Mouse (Mus musculus) liver (tissue): ENCODE measurements around the gene Slc4a5.
A peak's percentile ranks its signal among the peaks of the same experiment; 100 is the strongest.

Source experiments
- DNase-seq: peaks from one replicate; pipeline ENCODE4 v3.0.0-alpha.2; 2020; ENCODE audit warnings: mixed read lengths

Gene Slc4a5

DNA sequence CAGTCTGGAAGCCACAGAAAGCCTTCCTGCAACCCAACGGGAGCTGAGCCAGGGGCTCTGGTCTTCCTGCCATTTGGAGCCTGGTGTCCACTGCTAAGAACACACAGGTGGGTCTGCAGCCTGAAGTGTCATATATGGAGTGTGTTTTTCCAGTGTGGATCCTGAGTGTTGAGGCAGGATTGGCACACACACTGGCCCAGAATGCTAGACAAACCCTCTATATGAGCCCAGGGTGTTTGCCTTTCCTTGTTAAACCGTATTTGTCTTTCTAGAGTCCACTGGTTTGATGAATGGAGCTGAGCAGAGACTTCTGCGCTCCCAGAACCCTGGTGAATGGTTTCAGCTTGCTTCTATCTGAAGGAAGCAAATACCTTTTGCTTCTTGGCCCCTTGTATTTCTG is at the start of gene Slc4a5:
Gene Slc4a5, plus strand, starts transcription at position 15 of the 400 bp plus-strand sequence.
- DNase-seq, result no peak

DNA sequence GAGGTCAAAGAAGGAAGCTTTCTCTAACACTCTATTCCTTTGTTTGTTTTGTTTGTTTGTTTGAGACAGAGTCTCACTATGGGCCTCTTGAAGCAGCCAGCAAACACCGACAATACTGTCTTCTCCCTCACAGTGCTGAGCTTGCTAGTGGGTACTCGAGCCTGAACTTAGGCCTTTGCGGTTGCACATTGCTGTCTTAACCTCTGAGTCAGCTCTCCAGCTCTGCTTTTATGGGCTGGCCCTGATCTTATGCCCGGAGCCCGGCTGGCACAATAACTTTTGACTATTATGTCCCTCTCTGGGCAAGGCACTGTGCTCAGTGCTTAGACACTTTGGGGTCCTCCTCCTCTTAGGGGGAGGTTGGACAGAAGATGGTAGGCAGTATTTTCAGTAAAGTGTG is 49.8 kb upstream of the Slc4a5 start:
- no peak for DNase-seq

DNA sequence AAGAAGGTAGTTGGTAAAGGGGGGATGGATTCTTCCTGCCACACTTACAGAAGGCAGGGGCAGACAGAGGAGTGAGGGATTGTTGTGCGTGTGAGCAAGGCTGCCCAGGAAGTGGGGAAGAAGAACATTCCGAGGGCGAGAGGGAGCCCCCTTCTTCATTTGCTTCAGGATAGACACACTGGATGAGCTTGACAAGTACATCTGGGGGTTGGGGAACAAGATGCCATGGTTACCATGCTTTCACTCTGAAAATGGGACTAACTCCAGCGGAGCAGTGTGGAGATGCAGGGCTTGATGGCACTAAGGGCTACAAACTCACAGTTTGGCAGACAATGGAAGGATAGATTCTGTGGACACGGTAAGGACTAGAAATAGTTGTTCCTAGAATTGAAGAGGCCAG is 48.6 kb upstream of the Slc4a5 start:
- DNase-seq, result no peak

DNA sequence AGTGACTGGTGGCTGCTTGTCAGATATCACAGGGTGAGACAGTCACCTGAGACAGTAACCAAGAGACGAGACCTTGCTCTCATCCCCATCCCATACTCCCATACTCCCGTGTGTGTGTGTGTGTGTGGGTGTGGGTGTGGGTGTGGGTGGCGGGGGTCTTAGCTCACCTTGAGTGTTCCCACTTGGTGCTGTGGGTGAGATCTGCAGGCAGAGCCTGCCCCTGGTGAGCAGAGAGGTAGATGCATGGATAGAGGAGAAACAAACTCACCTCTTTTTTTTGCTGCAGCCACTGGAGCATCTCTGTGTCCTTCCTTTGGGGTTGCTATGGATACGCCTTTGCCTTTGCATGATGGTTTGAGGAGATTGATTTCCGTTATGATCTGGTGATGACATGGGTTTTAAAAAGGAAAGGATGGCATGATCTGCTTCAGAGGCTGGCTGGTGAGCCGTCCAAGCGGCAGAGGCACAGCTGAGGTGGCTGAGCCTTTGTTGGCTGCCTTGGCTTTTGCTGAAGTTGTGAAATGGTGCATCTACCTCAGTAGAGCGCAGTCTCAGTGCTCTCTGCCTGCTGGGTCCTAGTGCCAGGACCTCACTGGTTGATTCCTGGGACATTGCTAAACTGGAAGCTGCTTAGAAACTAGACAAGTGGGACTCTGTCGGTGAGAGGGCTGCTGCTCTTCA is 47.2 kb upstream of the Slc4a5 start:
- no peak for DNase-seq

DNA sequence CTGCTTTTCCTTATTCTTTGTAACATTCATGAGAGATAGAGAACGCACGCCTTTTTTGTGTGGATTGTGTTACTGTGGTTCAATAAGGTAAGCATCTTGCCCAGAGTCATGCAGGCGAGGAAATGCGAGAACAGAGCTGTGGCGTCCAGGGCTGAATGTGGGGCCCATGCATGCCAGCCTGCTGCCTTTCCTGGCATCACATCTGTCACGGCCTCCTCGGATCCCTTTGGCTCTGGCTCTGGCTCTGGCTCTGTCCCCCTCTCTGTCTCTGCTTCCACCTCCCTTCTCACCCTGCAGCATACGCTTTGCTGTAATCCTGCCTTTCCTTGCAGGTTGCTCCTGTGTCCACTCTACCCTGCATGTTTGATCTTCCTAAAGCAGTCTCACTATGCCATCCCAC is 43.6 kb upstream of the Slc4a5 start:
- DNase-seq, result no peak

DNA sequence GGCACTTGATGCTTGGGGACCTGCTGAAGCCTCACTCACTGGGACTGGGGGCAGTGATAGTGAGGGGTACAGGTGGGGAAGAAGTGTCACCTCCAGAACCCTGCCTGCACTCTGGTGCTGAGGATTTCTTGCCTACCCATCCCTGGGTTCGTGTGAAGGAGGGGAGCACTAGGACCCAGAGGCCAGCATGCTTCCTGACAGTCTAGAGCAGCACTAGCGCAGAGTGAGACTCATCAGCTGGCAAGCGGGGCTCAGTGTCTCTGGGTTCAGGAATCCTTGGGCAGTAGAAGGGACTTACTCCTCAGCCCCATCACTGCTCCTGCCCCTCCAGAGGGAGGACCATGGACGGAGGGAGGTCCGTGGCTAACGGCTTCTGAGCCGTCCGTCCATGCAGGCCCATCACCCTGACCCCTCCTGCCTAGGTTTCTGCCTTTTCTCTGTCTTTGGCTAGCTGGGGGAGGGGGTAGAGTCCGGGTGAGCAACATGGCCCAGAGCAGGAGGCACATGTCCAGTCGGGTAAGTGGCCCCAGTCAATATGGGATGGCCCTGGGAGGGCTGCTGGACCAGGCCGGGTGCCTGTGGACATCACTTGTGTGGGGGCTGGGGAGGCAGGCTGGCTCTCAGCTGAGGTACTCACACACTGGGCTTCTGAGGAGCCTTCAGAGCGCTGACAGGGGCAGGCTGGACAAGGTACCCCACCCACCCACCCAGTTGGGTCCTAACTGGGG is 40.1 kb upstream of the Slc4a5 start:
- DNase-seq, result no peak

DNA sequence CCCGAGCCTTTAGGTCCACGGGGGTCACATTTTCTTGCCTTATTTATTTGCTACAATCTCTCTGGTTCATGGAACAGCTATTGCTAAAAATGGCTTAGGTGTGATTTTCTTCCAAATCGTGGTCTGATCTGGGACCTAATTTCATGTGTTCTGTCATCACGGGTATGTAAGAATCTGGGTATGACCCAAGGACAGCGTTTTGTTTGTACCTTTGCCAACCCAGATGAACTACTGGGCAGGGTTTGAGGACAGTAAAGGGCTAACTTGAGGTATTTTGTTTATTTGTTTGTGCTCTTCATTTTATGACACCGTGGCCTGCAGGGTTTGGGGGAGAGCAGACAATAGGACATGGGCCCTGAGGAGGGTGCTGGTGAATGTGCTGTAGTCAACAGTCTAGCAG is 39.0 kb upstream of the Slc4a5 start:
- no peak for DNase-seq

DNA sequence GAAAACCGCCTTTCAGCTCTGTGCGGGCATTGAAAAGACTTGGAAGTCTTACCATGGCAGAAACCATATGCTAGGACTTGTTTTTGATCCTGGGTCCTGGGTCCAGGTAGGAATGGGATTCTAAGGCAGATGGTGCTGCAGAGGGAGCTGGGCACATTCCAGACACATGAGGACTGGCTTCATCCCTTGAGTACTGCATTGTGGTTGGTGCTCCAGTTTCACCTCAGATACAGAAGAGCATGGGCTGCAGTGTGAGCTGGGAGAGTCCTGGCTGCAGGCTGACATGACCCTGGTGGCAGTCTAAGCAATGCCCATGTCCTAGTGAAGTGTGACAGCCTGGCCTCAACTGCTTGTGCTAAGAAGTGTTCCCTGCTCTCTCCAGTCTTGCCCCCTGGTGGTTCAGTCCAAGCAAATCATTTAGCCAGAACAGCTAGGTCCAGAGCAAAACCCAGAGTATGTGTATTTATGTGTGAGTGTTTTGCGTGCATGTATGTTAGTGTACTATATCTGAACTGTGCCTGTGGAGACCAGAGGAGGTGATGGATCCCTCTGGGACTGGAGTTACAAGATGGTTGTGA is 34.7 kb upstream of the Slc4a5 start:
- DNase-seq, result no peak

DNA sequence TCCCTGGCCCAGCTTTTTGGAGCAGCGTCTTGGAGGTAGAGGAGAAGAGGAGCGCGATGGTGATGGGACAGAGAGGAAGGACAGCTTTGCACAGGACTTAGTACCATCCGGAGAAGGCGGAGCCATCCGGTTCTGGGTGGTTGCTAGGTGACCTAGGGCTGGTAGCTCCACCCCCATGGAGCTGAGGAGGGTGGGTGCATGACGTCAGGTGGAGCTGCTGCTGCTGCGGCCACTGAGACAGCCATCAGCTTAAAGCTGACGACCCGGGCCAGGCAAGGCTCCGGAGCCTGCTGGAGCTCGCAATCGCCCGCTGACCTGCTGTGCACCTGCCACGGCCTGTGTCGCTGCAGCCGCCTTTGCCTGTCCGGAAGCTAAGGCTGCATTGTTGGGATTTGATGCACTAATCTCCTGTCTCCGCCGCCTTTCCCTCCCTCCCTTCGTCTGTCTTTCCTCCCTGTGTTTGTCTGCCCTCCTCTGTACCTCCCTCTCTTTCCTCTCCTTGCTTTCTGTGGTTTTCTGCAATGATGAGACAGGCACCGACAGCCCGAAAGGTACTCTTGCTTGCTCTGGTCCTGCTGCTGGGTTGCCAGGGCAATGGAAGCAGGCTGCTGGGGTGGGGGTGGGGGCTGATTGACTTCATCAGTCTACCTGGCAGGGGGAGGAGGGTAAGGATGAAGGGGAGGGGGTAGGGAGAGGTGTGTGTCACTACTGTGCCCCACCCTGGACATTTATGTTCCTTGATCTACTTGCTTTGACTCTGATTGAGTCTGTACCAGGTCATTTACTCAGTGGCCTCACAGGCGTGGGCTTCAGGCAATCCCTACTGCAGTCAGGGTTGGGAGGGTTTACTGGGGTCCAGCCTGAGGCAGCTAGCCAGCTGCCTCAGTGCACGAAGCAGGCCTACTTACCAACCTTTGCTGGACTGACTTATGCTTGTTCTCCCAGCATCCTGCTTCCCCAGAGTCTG is 33.5 kb upstream of the Slc4a5 start:
- DNase-seq, result peak; percentile 59

DNA sequence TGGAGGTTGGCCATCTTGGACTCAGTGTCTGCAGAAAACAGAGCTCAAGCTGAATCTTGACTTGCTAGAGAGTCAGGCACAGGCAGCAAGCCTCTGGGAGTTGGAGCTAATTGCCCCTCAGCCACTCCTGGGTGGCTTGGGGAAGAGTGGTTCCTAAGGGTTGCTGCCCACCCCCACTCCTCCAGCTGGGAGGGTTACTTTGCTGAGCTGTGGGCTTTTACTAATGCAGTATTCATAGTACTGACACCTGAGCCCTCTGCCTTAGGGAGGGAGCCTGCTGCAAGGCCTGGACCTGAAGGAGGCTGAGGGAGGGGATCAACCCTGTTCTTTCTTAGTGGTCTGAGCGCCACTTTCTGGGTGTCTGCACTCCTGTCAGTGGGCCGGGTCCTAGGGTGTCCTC is 32.7 kb upstream of the Slc4a5 start:
- no peak for DNase-seq

DNA sequence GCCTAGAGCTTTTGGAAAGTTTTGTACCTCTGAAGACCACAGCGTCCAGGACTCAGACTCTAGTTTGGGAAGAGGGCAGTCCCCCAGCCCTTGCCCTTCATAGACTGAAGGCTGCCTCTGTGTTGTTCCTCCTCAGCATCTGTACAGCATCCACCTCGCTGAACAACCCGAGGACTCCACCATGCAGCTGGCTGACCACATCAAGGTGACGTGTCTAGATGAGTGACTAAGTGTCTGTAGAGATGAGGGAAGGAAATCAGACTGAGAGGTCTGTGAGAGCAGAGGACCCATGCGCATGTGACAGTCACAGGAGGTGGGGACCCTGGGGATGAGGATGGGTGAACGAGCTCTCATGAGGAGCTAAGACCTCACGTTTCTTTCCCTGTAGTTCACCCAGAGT is 26.1 kb upstream of the Slc4a5 start:
- DNase-seq, result no peak

DNA sequence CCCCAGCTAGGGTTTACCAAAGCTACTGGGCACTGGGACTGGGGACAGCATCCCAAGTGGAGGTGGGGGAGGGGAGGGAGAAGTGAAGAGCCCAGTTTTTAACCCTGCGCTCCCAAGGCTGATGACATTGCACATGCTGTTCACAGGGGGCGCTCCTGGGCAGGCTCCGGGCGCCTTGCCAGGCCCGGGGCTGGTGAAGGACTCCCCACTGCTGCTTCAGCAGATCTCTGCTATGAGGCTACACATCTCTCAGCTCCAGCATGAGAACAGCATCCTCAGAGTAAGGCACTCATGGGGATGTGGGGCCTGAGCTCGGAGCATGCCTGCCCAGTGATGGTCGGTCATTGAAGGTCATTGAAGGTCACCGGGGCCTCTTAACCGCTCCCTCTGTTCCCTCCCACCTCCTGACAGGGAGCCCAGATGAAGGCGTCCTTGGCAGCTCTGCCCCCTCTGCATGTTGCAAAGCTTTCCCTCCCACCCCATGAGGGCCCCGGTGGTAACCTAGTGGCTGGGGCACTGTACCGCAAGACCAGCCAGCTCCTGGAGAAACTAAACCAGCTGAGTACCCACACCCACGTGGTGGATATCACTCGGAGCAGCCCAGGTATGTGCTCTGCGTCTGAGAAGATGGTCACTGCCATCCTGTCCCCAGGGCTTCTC is 22.2 kb upstream of the Slc4a5 start:
- DNase-seq, result no peak

DNA sequence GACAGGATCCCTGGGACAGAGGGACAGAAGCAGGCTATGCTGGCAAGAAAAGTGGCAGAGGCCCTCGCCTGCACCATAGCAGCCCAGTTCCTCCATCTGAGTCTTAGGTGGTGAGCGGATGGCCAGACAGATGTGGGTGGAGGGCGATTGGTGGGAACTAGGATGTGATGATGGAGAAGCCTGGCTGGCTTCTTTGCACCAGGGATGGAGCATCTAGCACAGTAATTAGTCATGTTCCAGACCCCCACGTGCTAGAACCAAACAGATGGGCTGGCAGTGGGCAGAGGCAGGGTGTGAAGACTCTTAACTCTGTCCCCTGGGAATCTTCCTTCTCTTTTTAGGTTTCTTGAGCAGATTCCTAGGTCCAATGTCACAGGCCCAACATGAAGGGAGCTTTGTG is 16.3 kb upstream of the Slc4a5 start:
- DNase-seq, result no peak

DNA sequence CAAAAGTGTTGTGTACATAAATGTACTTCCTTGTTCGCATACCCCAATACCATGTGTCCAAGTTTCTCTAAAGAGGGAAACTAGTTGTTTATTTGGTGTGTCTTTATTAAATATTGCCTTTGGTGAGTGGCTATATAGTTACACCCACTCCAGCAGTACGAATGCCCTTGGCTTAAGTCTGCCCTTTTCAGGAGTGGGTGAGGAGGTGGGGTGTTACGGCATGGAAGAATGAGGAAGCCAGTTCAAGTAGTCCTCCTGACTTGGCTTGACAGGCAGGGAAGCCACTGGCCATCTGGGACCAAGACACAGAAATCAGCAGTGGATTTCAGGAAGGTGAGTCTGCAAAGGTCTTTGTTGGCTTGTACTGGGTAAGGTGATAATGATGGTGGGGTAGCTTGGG is 13.8 kb upstream of the Slc4a5 start:
- no peak for DNase-seq

DNA sequence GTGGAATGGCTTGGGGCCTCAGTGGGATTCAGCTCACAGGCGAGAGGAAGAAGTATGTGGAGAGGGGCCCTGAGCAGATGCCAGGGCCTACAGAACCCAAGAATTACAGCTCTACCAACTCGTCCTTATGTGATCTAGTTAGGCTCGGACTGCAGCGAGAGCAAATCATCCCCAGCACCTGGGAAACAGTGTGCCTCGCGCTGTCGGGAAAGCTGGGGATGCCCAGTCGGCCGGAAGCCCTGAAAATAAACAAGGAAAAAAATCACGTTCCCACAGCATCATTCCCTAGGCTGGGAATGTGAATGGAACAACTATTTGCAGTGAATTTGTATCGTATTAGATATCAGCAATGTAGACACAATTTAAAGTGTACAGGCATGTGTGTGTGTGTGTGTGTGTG is 13.3 kb upstream of the Slc4a5 start:
- DNase-seq, result no peak

DNA sequence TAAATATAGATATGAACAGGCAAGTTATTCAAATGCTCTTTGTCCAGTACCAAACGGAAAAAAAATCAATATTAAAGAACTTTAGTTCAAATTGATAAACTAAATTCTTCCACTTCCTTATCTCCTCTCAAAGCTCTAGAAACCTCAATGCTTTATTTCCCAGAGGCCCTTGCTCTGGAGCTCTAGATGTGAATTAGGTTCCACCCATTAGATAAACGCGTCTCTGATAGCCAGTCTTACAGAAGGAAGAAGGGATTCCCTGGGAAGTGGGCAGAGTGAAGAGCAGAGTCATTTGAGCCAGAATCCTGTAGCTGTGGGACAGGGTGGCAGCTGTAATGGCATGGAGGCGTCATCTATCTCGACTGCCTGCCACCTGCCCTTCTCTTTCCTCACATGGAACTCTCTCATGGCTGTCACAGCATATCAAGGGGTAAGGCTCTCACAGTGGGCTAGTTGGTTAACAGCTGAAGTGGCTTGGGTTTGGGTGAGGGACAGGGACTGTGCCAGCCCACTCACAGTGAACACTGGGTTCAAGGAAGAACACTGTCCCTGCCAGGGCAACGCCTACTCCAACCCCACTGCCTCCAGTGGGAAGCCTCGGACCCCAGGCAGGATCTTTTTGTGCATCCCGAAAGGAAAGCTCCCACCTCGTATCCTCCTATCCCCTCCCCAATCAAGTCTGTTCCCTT is 12.1 kb upstream of the Slc4a5 start:
- no peak for DNase-seq

DNA sequence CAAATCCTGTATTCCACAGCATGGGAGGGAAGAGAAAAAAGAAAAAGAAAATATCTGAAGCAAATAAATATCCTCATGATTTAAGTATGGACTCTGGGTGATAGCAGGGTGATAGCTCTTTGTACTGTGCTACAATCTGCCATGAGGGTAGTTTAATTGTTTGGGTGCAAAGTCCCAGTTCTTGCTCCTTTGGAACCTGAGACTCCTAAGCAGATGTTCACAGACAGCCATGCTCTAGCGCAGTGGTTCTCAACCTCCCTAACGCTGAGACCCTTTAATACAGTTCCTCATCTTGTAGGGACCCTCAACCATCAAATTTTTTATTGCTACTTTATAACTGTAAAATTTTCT is 11.6 kb upstream of the Slc4a5 start:
- DNase-seq, result no peak

DNA sequence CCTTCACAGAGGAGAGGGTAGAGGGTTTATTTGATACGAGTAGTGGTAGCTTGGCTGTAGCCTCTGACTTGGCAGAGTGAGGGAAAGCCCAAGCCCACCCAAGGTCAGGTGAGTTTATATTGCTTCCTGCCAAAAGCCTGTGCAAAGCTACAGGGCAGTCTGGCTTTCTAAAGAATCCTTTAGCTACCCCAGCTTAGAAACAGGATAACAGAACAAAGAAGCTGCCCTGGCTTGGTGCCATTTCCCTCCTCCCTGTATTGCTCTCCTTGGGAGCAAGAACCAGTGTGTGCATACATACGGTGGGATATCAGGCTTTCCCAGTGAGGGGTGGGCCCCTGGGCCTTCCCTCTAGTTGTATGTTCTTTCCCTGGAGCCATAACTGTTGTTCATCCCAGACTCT is 9.1 kb upstream of the Slc4a5 start:
- DNase-seq, result no peak

DNA sequence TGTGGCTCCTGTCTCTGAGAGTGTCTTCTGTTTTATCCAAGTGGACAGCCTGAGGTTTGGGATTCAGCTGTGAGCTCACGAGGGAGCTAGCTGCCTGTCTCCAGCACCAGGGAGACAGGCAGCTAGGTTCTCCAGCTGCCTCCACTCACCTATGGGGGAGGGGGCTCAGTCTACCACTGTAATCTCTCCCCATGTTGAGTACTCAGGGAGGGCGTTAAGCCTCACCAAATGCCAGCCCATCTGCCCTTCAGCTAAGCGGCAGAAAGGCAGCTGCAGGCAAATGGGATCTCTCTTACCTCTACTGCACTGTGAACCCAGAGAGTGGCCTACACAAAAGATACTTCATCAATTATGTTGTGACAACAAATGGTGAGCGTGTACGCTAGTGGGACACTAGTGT is 8.1 kb upstream of the Slc4a5 start:
- DNase-seq, result no peak

DNA sequence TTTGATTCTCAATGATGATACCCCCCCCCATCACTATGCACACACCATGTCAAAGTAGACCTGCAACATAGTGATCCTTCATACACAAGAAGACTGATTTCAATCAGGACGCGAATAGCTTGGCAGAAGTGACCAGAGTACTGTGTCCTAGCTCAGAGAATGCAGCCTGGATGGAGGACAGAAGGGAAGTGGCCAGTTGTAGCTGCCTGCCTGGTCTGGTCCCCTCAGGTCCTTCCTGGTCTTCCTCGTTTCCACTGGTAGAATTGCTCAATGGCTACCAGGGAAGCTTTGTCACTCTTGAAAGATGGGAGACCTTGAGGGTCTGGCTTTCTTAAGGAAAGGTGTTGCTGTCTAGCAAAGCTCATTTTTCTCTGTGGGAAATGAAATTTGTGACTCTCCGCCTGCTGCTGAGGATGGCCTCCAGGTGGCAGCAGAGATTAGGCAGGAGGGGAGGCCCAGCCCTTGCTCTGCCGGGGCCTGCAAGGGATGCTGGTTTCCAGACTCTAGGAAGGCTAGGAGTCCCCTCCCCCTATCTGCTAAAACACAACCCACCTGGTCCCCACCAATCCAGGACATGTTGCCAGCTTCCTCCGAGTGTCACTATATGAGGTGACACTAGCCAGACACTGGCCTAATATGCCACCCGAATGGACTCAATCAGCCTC is 4.5 kb upstream of the Slc4a5 start:
- DNase-seq, result peak; percentile 69

DNA sequence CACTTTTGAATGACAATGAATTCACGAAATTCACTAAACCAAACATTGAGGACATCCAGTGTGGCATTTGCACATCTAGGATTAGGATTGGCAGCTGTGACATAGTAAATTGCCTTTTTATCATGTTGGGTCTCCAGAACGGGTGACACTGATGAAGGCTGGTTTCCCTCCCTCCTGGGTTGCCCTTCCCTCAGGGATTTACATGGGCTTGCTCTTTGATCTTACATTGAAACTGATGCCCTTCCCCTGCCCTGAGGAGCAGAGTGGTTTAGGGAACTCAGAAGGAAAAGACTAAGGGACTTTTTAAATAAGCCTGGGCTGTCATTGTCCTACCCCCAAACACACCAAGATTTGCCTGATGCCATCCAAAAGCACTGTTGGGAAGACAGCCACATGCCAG is 11.9 kb downstream of the Slc4a5 start:
- no peak for DNase-seq

DNA sequence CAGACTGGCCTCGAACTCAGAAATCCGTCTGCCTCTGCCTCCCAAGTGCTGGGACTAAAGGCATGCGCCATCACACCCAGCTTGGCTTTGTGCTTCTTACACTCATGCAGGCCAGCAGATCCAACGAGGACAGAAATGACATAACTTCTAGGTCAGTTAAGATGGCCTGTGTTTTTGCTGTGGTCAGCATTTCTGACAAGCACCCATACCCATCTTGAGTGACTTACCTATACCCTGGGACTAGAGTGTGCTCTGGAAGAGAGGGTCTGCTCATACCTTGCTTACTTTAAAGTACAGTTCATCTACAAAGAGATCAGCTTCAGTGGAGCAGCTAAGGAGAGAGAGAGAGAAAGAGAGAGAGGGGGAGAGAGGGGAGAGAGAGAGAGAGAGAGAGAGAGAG is 13.7 kb downstream of the Slc4a5 start:
- DNase-seq, result no peak
